Mouse (Mus musculus) small intestine, adult 2 months (tissue): ENCODE measurements around the gene Gp1ba.

Experiments
- CTCF ChIP-seq: fragments of 200-500 bp; IDR thresholded peaks from 2 replicates; pipeline ENCODE4 v1.5.1; 2012; ENCODE audit warnings: low read depth, mild to moderate bottlenecking, control low read depth, inconsistent platforms, low read length, moderate library complexity, mixed read lengths; ENCODE audit not compliant: insufficient replicate concordance, insufficient read length; ENCODE audit errors: extremely low read depth
- POLR2A ChIP-seq: fragments of 200-500 bp; IDR thresholded peaks from 2 replicates; pipeline ENCODE4 v1.6.1; 2012; ENCODE audit warnings: low read depth, mild to moderate bottlenecking, control low read depth, inconsistent platforms, low read length, moderate library complexity

- no peak for TF ChIP-seq CTCF
- TF ChIP-seq POLR2A = no peak
These were observed 2.3 kb downstream of the Gp1ba start for GRCm38 (mm10) chr11:70641241-70641640.
